Mouse (Mus musculus): ENCODE data around the gene Sppl2b. TPM values are rescaled to one million over a fixed set of nuclear protein-coding genes. Genes with fewer than 3 reads are reported as not detected.

Gene Sppl2b
- polyA plus RNA-seq, 1 experiment, result 94.2 TPM

DNA sequence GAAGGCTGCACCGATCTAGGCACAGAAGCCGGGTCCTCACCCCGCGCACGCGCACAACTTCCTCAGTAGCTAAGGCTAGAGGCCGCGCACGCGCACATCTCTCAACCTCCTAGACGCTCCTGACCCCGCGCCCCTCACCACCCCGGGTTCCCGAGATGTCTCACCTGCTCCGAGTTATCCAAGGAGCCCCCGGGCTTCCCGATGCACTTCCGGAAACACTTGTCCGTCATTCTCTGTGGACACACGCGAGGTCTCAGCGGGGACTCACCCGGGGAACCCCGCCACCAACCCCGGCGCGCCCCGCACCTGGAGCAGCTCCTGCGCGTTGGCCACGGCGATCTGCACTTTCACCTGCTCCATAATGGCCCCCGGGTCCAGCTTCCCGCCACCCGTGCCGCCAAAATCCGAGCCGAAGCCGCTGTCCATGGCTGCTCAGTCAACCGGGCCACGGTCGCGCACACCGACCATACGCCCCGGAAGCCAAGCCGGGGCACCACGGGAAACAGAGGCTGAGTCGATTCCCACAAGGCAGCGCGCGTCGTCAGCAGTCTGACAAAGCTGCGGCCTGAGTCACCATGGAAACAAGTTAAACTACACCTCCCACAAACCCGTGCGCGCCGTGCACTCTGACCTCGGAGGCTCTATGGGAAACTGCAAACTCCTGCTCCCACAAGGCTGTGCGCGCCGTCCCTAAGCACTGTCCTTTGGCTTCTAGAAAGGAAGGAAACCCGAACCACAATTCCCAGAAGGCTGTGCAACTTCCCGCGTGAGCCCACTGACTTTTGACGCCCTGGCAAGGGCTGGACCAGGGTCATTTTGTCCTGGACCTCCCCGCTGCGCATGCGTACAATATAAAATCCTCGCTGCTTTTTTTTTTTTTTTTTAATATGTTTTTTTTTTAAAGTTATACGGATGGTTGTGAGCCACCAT, 45.5 kb downstream of the Sppl2b start, which contains the start of gene Timm13:
TSS of gene Timm13 (minus strand) at position 652 of the 930 bp plus-strand sequence.
- H3K27ac ChIP-seq (ENCODE audit: insufficient read depth, low read length), result peak within 1 kb of the TSS; percentile 43
- TF ChIP-seq CTCF (IDR thresholded peaks at IDR 0.05; ENCODE audit: extremely low read depth, insufficient read depth, low read length), result no peak
- peak; percentile 55; the same call in 1 of the 2 replicates for TF ChIP-seq POLR2A (IDR thresholded peaks at IDR 0.05; ENCODE audit: extremely low read depth, insufficient read depth, low read length)
- peaks cover 6% of the 10 kb centered on the region for H3K4me1 ChIP-seq (ENCODE audit: control insufficient read depth, insufficient read depth, low read length)
- H3K4me3 ChIP-seq (ENCODE audit: insufficient read depth, low read length), result peak within 1 kb of the TSS; percentile 71

DNA sequence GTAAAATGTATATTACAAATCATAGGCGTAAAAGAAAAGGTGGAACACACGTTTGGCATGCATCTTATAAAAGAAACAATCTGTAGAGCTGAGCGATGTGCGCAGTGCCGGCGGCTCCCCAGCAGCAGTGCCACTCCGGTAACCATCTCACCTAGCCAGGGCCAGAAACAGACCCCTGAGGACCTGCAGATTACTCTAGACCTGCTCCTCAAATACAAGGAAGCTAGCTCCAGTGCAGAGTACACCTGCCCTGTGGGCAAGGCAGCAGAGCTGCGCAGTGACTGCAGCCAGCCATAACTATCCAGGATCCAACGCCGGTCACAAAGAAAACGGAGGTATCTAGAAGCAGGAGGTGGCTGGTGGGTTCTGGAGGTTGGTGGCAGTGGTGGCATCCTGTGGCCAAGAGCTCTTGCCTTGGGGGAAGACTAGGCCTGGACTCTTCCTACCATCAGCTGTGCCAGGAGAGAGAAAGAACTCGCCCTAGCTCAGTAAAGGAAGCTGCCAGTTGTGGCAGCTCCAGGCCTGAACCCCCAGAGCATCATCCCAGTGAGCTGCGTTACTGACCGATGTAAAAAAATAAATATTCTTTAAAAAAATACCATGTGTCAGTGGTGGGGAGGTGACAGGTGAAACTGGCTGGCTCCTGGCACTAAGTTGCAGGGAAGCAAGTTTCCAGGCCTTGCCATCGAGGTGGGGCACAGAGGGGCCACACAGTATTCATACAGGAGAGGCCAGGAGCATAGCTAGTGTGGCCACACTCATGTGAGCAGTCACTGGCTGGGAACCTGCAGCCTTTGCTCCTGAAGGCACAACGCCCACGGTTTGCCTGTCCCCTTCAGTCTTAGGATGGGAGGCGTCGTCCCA, 46.6 kb downstream of the Sppl2b start:
- TF ChIP-seq CTCF (IDR thresholded peaks at IDR 0.05; ENCODE audit: extremely low read depth, insufficient read depth, low read length), result no peak
- TF ChIP-seq POLR2A (IDR thresholded peaks at IDR 0.05; ENCODE audit: extremely low read depth, insufficient read depth, low read length), result no peak
- H3K27ac ChIP-seq (ENCODE audit: insufficient read depth, low read length), result no peak overlapping the region
- peaks cover 6% of the 10 kb centered on the region for H3K4me1 ChIP-seq (ENCODE audit: control insufficient read depth, insufficient read depth, low read length)
- no peak overlapping the region for H3K4me3 ChIP-seq (ENCODE audit: insufficient read depth, low read length)

DNA sequence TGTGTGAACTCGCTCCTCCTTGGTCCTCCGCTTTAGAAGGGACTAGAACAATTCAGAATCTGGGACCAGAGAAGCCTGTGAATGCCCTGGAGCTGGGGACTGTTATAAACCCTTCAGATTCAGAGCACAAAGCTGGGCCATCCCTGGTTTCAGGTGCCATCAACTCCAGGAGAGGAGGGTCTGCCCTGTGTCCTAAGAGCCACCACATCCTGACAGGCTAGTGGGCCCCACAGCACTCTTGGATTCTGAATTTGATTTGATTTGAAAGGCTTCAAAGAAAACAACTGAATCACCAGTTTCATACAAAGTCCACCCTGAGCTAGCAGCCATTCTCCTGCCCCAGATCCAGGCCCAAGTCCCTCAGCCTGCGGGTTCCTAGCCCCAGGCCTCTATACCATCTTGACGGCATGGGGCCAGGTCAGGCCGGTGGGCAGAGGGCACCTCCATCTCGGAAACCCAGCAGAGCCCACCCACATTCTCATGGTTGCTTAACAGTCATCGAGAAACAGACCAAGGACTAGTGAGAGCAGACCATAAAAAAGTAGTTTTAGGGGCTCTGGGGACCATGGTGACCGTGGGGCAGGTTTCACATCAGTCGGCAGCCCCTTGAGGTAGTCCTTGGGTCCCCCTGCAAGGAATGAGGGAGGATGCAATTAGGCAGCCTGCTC, 47.3 kb downstream of the Sppl2b start:
- peaks cover 6% of the 10 kb centered on the region for H3K4me1 ChIP-seq (ENCODE audit: control insufficient read depth, insufficient read depth, low read length)
- TF ChIP-seq CTCF (IDR thresholded peaks at IDR 0.05; ENCODE audit: extremely low read depth, insufficient read depth, low read length) (no peak), POLR2A (IDR thresholded peaks at IDR 0.05; ENCODE audit: extremely low read depth, insufficient read depth, low read length) (no peak)
- H3K27ac ChIP-seq (ENCODE audit: insufficient read depth, low read length), result no peak overlapping the region
- no peak overlapping the region for H3K4me3 ChIP-seq (ENCODE audit: insufficient read depth, low read length)

DNA sequence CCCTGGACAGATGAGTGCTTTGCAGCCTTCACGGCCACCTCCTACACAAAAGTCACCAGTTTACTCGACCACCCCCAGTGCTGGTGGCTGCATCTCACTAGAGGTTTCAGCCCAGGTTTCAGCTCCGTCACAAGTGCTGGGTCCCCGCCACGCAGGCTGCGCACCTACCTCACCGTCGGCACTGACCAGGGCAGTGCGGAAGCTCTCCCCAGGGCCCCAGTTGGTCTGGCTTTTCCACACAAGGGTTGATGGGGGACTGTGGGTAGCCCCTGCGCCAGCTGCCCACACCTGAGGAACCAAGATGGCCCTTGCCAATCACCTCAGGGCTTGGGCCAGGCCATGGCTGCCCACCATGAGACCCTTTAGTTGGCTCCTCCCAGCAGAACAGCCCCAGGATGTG, 48.2 kb downstream of the Sppl2b start:
- H3K27ac ChIP-seq (ENCODE audit: insufficient read depth, low read length), result no peak overlapping the region
- no peak overlapping the region for H3K4me3 ChIP-seq (ENCODE audit: insufficient read depth, low read length)
- TF ChIP-seq CTCF (IDR thresholded peaks at IDR 0.05; ENCODE audit: extremely low read depth, insufficient read depth, low read length), result no peak
- no peak for TF ChIP-seq POLR2A (IDR thresholded peaks at IDR 0.05; ENCODE audit: extremely low read depth, insufficient read depth, low read length)

DNA sequence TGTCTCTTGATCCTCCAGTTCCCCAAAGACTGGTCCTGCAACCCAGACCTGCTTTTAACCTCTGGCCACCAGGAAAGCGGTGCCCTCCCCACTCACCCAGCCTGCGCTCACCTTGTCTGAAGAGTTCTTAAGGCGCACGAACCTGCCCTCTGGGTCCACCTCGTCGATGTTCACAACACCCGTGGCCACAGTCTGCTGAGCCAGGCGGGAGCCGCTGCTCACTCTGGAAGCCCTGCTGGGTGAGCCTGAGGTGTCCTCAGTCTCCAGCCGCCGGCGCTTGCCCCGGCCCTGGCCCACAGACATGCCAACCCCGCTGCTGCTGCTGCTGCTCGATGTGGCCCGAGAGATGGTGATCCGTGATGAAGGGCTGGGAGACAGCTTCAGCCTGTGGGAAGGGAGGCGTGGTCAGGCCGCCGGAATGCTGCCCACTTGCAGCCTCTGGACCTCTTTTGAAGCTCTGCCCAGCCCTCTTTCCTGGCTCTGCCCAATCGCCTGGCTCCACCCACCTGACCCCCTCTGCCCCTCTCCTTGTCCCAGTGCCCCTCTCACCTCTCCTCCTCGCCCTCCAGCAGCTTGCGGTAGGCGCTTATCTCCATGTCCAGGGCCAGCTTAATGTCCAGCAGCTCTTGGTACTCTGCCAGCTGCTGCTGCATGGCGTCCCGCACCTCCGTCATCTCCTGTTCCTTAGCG, 49.1 kb downstream of the Sppl2b start:
- TF ChIP-seq CTCF (IDR thresholded peaks at IDR 0.05; ENCODE audit: extremely low read depth, insufficient read depth, low read length) (no peak), POLR2A (IDR thresholded peaks at IDR 0.05; ENCODE audit: extremely low read depth, insufficient read depth, low read length) (no peak)
- Histone ChIP-seq H3K4me3 (ENCODE audit: insufficient read depth, low read length) (no peak overlapping the region), H3K27ac (ENCODE audit: insufficient read depth, low read length) (no peak overlapping the region), H3K4me1 (ENCODE audit: control insufficient read depth, insufficient read depth, low read length) (peaks cover 2% of the 10 kb centered on the region; the same call in 1 of the 2 replicates)

More for the DNA sequence above, 48.2 kb downstream of the Sppl2b start:
- peaks cover 5% of the 10 kb centered on the region for H3K4me1 ChIP-seq (ENCODE audit: control insufficient read depth, insufficient read depth, low read length)

DNA sequence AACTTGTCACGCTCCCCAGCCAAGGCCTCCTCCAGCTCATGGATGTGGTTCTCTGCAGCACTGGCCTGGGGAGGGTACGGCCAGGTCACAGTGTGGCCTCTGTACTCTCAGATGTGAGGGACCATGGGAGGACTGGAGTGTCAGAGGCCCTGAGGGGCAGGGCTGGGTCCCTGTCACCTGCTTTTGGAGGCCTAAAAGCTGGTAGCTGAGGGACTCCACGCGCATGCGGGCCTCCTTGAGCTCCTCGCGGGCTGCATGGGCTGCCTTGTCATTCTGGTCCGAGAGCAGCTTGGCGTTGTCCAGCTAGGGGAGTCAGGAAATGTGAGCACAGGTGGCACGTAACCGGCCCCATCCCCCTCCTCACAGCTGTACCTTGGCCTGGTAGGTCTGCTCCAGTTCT, 49.6 kb downstream of the Sppl2b start:
- TF ChIP-seq CTCF (IDR thresholded peaks at IDR 0.05; ENCODE audit: extremely low read depth, insufficient read depth, low read length), result no peak
- TF ChIP-seq POLR2A (IDR thresholded peaks at IDR 0.05; ENCODE audit: extremely low read depth, insufficient read depth, low read length), result no peak
- no peak overlapping the region for H3K4me3 ChIP-seq (ENCODE audit: insufficient read depth, low read length)

GRCm38 (mm10) chr10:80909375-80910162, 54.5 kb downstream of the Sppl2b start:
- no peak for TF ChIP-seq CTCF (IDR thresholded peaks at IDR 0.05; ENCODE audit: extremely low read depth, insufficient read depth, low read length)
- TF ChIP-seq POLR2A (IDR thresholded peaks at IDR 0.05; ENCODE audit: extremely low read depth, insufficient read depth, low read length), result no peak
- H3K4me3 ChIP-seq (ENCODE audit: insufficient read depth, low read length), result no peak overlapping the region
- H3K27ac ChIP-seq (ENCODE audit: insufficient read depth, low read length), result no peak overlapping the region
- no peaks in the 10 kb centered on the region for H3K4me1 ChIP-seq (ENCODE audit: control insufficient read depth, insufficient read depth, low read length)

More for the DNA sequence above, 49.6 kb downstream of the Sppl2b start:
- H3K27ac ChIP-seq (ENCODE audit: insufficient read depth, low read length), result no peak overlapping the region
- H3K4me1 ChIP-seq (ENCODE audit: control insufficient read depth, insufficient read depth, low read length), result no peaks in the 10 kb centered on the region

- no peaks in the 10 kb centered on the region for H3K4me1 ChIP-seq (ENCODE audit: control insufficient read depth, insufficient read depth, low read length)
- TF ChIP-seq POLR2A (IDR thresholded peaks at IDR 0.05; ENCODE audit: extremely low read depth, insufficient read depth, low read length), result no peak
- no peak for TF ChIP-seq CTCF (IDR thresholded peaks at IDR 0.05; ENCODE audit: extremely low read depth, insufficient read depth, low read length)
- H3K4me3 ChIP-seq (ENCODE audit: insufficient read depth, low read length), result no peak overlapping the region
- no peak overlapping the region for H3K27ac ChIP-seq (ENCODE audit: insufficient read depth, low read length)
Observed at GRCm38 (mm10) chr10:80911354-80911753, 56.3 kb downstream of the Sppl2b start.
